Mouse (Mus musculus) midbrain, postnatal 0 days (tissue): ENCODE data around the gene Xylb. TPM values are rescaled to one million over a fixed set of nuclear protein-coding genes. Genes with fewer than 3 reads are reported as not detected.

Source experiments
- ATAC-seq: fragments of 200-750 bp; cut with Nextera tagmentation; 2 replicates; pipeline ENCODE4 v1.8.0; 2017; ENCODE audit warnings: moderate number of reproducible peaks, mild to moderate bottlenecking, moderate TSS enrichment, moderate library complexity; ENCODE audit not compliant: low FRiP score
- DNase-seq: peaks from one replicate; pipeline ENCODE4 v3.0.0-alpha.2; 2015; ENCODE audit warnings: low spot score
- H3K27ac ChIP-seq: fragments of 300-500 bp; sonication (generic); 2 replicates; pipeline ENCODE4 v1.5.1; 2014; ENCODE audit warnings: low read depth, mild to moderate bottlenecking, low read length, mixed read lengths
- H3K27me3 ChIP-seq: fragments of 300-500 bp; sonication (generic); 2 replicates; pipeline ENCODE4 v1.6.1; 2014; ENCODE audit warnings: low read length, control low read depth, mixed read lengths; ENCODE audit not compliant: insufficient read depth
- H3K36me3 ChIP-seq: fragments of 300-500 bp; sonication (generic); 2 replicates; pipeline ENCODE4 v1.6.1; 2014; ENCODE audit warnings: low read length, control low read depth, mixed read lengths; ENCODE audit not compliant: insufficient read depth
- H3K4me1 ChIP-seq: fragments of 300-500 bp; sonication (generic); 2 replicates; pipeline ENCODE4 v1.6.1; 2014; ENCODE audit warnings: mild to moderate bottlenecking, control low read depth, antibody characterized with exemption, low read length, mixed read lengths; ENCODE audit not compliant: insufficient read depth
- H3K4me2 ChIP-seq: fragments of 300-500 bp; sonication (generic); 2 replicates; pipeline ENCODE4 v1.6.1; 2014; ENCODE audit warnings: low read depth, mild to moderate bottlenecking, low read length, mixed read lengths; ENCODE audit not compliant: poor library complexity, severe bottlenecking
- H3K4me3 ChIP-seq: fragments of 300-500 bp; sonication (generic); 2 replicates; pipeline ENCODE4 v1.5.1; 2014; ENCODE audit warnings: low read depth, mild to moderate bottlenecking, low read length, moderate library complexity
- H3K9ac ChIP-seq: fragments of 300-500 bp; sonication (generic); replicated peaks from 2 replicates; pipeline ENCODE4 v1.6.1; 2014; ENCODE audit warnings: mild to moderate bottlenecking, low read length, moderate library complexity, mixed read lengths; ENCODE audit not compliant: poor library complexity, severe bottlenecking
- H3K9me3 ChIP-seq: fragments of 300-500 bp; sonication (generic); 2 replicates; pipeline ENCODE4 v1.6.1; 2016; ENCODE audit warnings: low read length, control low read depth
- CTCF ChIP-seq: IDR thresholded peaks from 2 replicates; pipeline ENCODE4 v1.5.1; 2016; ENCODE audit warnings: antibody characterized with exemption, mild to moderate bottlenecking
- WGBS: fragments of 180-500 bp; shearing (Covaris S2); extraction: QIAGEN DNeasy Blood & Tissue Kit; methylation state at CpG from one replicate; pipeline ENCODE4 v1.1.7; 2014; 5-methylcytosine and 5-hydroxymethylcytosine counted together
- polyA plus RNA-seq: library from polyadenylated mRNA; unstranded; fragments of >200 nt; fragmentation: Nextera tagmentation; extraction: Ambion mirVana; gene quantifications from 2 replicates; pipeline ENCODE4 v1.2.1, GENCODE M21; 2015
- total RNA-seq: library from RNA; depleted of rRNA; stranded (reverse); fragments of >200 nt; gene quantifications from 2 replicates; pipeline ENCODE4 v1.2.3, GENCODE M21; 2014

The Xylb gene
- total and polyA plus RNA-seq, 2 experiments from 2014 or later, result 2.6 to 3.9 TPM

DNA sequence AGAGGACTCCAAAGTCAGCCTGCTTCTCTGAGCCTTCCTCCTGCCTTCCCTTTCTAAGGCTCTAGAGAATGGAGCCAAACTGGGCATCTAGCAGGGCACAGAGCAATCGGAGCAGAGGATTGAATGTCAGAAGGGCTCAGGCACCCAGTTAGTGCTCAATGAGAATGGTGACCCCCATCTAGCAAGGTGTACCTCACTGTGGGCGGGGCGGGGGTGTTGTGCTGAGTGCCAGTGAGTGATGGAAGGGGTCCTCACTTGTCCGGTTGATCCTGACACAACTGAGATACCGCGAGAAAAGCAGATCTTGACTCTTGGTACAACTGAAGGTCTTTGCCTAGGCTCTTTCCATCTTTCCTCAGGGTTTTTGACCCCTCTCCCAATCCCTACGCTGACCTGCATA, 18.1 kb upstream of the Xylb start:
- Histone ChIP-seq H3K9me3 (no peaks in the 10 kb centered on the region), H3K36me3 (peaks cover 7% of the 10 kb centered on the region; the same call in 1 of the 2 replicates), H3K4me2 (peak overlapping the region; percentile 76), H3K4me3 (peak overlapping the region; percentile 73; the same call in 1 of the 2 replicates), H3K9ac (0 out of 2 replicates have a peak overlapping the region, but pooled peaks have one; percentile 46), H3K27ac (no peak overlapping the region), H3K27me3 (no peaks in the 10 kb centered on the region), H3K4me1 (peaks cover 9% of the 10 kb centered on the region; the same call in 1 of the 2 replicates)
- WGBS, result 57% methylated on average over 7 of the region's 7 CpGs
- TF ChIP-seq CTCF, result no peak
- no peak for ATAC-seq
- no peak for DNase-seq

DNA sequence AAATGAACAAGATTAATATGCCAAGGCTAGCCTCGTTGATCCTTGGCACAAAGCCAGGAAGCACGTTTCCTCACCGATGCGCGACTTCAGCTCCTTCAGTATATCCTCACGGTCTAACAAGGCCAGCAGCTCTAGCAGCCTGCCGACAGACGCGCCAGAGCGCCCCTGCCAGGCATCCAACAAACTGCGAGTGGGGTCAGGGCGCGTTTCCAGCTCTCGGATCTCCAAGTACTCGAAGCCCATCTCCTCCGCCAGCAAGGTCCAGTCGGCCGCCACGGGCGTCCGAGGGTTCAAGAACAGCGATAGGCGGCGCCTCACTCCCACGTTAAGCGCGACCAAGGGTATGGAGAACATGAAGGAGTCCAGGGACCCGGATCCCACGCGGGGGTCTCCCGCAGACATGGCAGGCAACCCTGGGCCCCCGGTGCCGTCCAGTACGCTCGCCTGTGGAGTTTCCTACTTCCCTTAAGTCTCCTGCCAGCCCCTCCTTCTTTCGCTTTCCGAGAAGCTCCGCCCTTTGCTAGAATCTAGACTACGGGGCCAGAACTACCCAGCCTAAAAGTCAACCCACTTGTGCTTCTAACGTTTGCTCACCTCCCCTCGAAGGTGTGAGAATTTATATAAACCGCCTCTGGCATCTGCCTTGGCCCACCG, 17.5 kb upstream of the Xylb start, which contains the start of gene Acaa1a:
Acaa1a (plus strand) TSS at position 119 of the 654 bp plus-strand sequence.
- ATAC-seq (no peak), DNase-seq (peak; percentile 64)
- H3K27me3 ChIP-seq, result no peaks in the 10 kb centered on the region
- peak within 1 kb of the TSS; percentile 76 for H3K4me2 ChIP-seq
- H3K27ac ChIP-seq, result peak within 1 kb of the TSS; percentile 53
- peak within 1 kb of the TSS; percentile 73 for H3K4me3 ChIP-seq
- H3K9ac ChIP-seq, result peak within 1 kb of the TSS; percentile 79; the same call in 1 of the 2 replicates
- TF ChIP-seq CTCF, result peak; percentile 39
- H3K4me1 ChIP-seq, result peaks cover 9% of the 10 kb centered on the region; the same call in 1 of the 2 replicates
- H3K9me3 ChIP-seq, result no peaks in the 10 kb centered on the region
- under 1% methylated on average over 43 of the region's 43 CpGs for WGBS
- peaks cover 11% of the 10 kb centered on the region for H3K36me3 ChIP-seq

DNA sequence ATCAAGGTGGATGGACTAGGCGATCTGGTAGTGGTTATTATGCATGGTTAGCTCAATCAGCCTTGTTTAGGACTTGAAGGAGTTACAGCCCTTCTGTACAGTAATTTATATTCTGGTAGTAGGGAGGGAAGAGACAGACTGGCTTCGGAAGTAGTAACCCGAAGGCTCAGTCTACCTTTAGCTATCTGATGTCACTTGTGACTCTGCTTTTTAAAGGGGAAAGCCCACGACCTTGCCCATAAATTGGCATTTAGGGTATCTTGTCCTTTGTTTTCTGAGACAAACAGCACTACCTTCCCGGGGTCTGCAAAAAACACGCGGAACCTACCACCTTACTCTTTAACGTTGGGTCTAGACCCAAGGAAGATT, 17.0 kb upstream of the Xylb start:
- 6% methylated on average over 8 of the region's 8 CpGs for WGBS
- no peaks in the 10 kb centered on the region for H3K9me3 ChIP-seq
- DNase-seq, result no peak
- H3K27ac ChIP-seq, result peak overlapping the region; percentile 53
- no peak for ATAC-seq
- H3K27me3 ChIP-seq, result no peaks in the 10 kb centered on the region
- H3K4me1 ChIP-seq, result peaks cover 9% of the 10 kb centered on the region; the same call in 1 of the 2 replicates
- H3K9ac ChIP-seq, result 0 out of 2 replicates have a peak overlapping the region, but pooled peaks have one; percentile 79
- TF ChIP-seq CTCF, result no peak
- peak overlapping the region; percentile 73 for H3K4me3 ChIP-seq
- H3K4me2 ChIP-seq, result peak overlapping the region; percentile 76
- peaks cover 14% of the 10 kb centered on the region for H3K36me3 ChIP-seq

DNA sequence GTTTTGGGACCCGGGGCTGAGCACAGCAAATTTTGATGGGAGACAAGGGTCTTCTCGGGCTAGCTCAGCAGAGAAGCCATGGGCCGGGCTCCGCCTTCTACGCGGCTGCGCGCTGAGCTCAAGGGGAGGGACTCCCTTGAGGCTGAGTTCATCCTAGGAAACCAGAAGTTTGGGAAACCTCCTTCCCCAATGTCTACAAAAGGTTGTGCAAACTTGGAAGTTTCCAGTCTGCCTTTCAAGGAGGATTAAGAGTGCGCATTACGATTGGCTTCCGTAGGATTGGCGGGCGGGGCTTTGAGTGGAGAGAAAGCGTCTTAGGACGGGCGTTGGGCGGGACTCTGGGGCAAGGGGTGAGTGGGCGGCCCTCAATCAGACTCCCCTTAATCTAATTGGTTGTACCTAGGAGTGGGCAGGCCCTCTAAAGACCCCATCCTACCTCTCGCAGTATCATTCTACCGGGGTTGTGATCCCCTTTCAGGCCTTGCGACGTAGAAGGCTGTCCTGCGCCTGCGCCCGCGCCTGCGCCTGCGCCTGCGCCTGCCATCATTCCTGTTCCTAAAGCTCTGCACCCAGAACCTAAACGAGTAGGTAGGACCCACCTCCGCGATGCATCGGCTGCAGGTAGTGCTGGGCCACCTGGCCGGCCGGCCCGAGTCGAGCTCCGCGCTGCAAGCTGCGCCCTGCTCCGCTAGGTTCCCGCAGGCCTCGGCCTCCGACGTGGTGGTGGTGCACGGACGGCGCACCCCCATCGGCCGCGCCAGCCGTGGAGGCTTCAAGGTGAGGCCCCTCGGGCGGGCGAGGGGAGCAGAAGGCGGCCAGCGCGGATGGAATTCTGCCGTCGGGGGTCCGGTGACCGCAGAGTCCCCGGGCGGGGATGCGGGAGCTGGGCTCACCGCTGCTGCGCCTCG, 16.0 kb upstream of the Xylb start, which contains the start of gene Myd88:
Myd88 (minus strand) TSS at position 503 of the 908 bp plus-strand sequence.
- peaks cover 9% of the 10 kb centered on the region; the same call in 1 of the 2 replicates for H3K4me1 ChIP-seq
- H3K4me2 ChIP-seq, result peak within 1 kb of the TSS; percentile 76
- ATAC-seq (peak; percentile 95), DNase-seq (peak; percentile 96)
- no peak for TF ChIP-seq CTCF
- no peaks in the 10 kb centered on the region for H3K9me3 ChIP-seq
- H3K27me3 ChIP-seq, result no peaks in the 10 kb centered on the region
- under 1% methylated on average over 62 of the region's 68 CpGs for WGBS
- H3K36me3 ChIP-seq, result peaks cover 21% of the 10 kb centered on the region
- peak within 1 kb of the TSS; percentile 80 for H3K27ac ChIP-seq
- H3K9ac ChIP-seq, result peak within 1 kb of the TSS; percentile 79
- peak within 1 kb of the TSS; percentile 73 for H3K4me3 ChIP-seq

DNA sequence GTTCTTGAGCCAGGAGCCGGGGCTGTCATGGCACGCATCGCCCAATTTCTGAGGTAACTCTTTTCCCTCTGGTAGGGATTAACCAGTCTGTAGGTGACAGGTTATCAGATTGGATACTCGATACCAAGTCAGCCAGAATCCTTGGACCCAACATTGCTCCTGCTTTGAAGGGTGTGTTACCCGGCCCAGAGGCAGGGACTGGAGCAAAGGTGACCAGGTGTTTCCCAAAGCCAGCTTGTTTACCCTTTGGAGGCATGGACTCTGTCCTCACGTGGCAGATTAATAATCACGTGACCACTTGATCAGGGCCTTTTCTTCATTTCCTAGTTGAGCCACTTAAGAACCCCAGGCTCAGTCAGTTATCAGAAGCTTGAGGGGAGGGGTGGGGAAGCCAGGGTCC, 14.5 kb upstream of the Xylb start:
- Histone ChIP-seq H3K36me3 (peaks cover 28% of the 10 kb centered on the region), H3K9ac (peak overlapping the region; percentile 79; the same call in 1 of the 2 replicates), H3K4me2 (no peak overlapping the region), H3K4me1 (peaks cover 9% of the 10 kb centered on the region; the same call in 1 of the 2 replicates), H3K9me3 (no peaks in the 10 kb centered on the region), H3K27me3 (no peaks in the 10 kb centered on the region), H3K4me3 (no peak overlapping the region), H3K27ac (no peak overlapping the region)
- TF ChIP-seq CTCF, result no peak
- no peak for DNase-seq
- 90% methylated on average over 7 of the region's 7 CpGs for whole genome bisulfite sequencing
- ATAC-seq, result no peak
